Mouse (Mus musculus) olfactory bulb, adult 2 months (tissue): ENCODE measurements around the gene Igsf21.

Experiments
- CTCF ChIP-seq: fragments of 200-500 bp; IDR thresholded peaks from 2 replicates; pipeline ENCODE4 v1.5.1; 2012; ENCODE audit warnings: low read depth, mild to moderate bottlenecking, low read length, moderate library complexity; ENCODE audit not compliant: insufficient read depth
- POLR2A ChIP-seq: fragments of 200-500 bp; IDR thresholded peaks from 2 replicates; pipeline ENCODE4 v1.6.1; 2012; ENCODE audit warnings: mild to moderate bottlenecking, low read depth, low read length, moderate library complexity; ENCODE audit not compliant: insufficient read depth

DNA sequence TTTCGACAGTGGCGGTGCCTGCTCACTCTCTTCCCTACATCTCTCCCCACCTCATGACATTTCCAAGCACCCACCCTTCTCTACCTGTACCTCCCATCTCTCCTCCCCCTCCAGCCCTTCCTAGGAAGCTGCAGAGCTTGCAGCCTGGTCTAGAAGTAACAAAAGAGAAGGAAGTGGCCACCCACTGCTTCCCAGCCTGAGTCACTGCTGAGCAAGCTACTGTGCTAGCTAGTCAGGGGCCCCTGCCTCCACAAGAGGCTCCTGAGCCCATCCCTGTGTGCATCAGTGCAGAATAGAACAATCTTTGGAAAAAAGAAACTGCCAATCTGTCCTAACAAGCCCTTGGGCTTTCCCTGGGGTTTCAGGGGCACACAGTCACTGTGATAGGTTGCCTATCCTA lies 31.7 kb upstream of the Igsf21 start:
- no peak for TF ChIP-seq POLR2A
- no peak for TF ChIP-seq CTCF
